Mouse (Mus musculus): ENCODE results near the gene Gng8. TPM values are rescaled to one million over a fixed set of nuclear protein-coding genes. Genes with fewer than 3 reads are reported as not detected.

Gng8 gene
- polyA plus RNA-seq, 1 experiment from 2014 or later, result 15.9 TPM

DNA sequence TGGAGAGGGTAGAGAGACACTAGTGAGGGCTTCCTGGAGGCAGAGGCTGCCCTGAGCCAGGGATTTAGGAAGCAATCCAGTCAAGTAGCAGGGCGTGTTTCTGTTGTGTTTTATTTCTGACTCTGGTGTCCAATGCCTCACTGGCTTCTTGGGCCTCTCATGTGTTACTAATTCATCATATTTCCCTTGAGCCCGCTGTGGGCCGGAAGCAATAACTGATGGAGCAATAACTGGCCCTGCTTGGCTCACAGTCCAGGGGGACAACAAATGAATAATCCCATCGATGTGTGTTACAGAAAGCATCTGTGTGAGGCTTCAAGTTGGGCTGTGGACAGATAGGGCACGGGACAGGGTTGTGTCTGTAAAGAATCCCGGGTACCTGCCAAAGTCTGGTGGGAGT, 20.8 kb downstream of the Gng8 start:
- Histone ChIP-seq H3K27me3 (ENCODE audit: control insufficient read depth, insufficient read depth, low read length) (no peaks in the 10 kb centered on the region), H3K9ac (ENCODE audit: low read length) (no peak overlapping the region), H3K36me3 (ENCODE audit: control insufficient read depth, insufficient read depth, low read length) (peaks cover 14% of the 10 kb centered on the region), H3K4me2 (ENCODE audit: low read depth, severe bottlenecking) (no peak overlapping the region), H3K4me1 (ENCODE audit: control insufficient read depth, insufficient read depth, low read length) (peaks cover 6% of the 10 kb centered on the region; the same call in 1 of the 2 replicates), H3K9me3 (ENCODE audit: control insufficient read depth, low read length) (no peaks in the 10 kb centered on the region), H3K4me3 (ENCODE audit: low read depth, low read length) (no peak overlapping the region), H3K27ac (replicated peaks; ENCODE audit: low read depth, low read length) (no peak overlapping the region)
- ATAC-seq (ENCODE audit: insufficient number of reproducible peaks, low FRiP score, low TSS enrichment, low read depth) (no peak), DNase-seq (ENCODE audit: low spot score) (no peak)
- WGBS, result 68% methylated on average over 6 of the region's 6 CpGs

DNA sequence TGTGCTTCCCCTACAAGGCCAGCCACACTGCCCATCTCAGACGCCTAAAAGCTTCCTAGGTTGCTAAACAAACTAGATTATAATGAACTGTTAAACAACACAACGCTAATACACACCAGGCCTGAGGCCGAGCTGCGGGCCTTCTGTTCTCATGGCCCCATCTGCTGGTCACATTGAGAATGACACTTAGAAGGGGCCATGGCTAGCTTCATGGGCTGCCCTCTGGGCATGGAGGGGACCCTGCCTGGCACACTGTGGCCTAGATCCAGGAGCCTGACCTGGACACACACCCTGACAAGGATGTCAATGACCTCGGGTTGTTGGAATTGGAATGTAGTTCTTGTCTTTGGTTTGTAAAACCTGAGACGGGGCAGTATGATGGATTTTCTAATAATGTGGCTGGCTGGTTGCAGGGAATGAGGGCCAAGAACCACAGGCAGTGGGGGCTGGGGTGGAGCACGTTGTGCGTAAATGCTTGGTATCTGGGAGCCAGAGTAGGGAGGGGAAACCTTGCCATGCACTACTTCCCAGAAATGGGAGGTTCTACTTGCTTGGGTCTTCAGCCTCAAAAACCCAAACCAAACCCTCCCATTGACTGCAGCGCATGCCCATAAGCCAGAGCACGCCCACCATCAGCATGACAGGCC, 22.3 kb downstream of the Gng8 start:
- Histone ChIP-seq H3K9ac (ENCODE audit: low read length) (no peak overlapping the region), H3K4me1 (ENCODE audit: control insufficient read depth, insufficient read depth, low read length) (peaks cover 6% of the 10 kb centered on the region; the same call in 1 of the 2 replicates), H3K4me2 (ENCODE audit: low read depth, severe bottlenecking) (no peak overlapping the region), H3K36me3 (ENCODE audit: control insufficient read depth, insufficient read depth, low read length) (peaks cover 22% of the 10 kb centered on the region), H3K9me3 (ENCODE audit: control insufficient read depth, low read length) (no peaks in the 10 kb centered on the region), H3K27ac (replicated peaks; ENCODE audit: low read depth, low read length) (no peak overlapping the region), H3K4me3 (ENCODE audit: low read depth, low read length) (no peak overlapping the region), H3K27me3 (ENCODE audit: control insufficient read depth, insufficient read depth, low read length) (no peaks in the 10 kb centered on the region)
- ATAC-seq (ENCODE audit: insufficient number of reproducible peaks, low FRiP score, low TSS enrichment, low read depth) (peak; percentile 50; the same call in 1 of the 2 replicates), DNase-seq (ENCODE audit: low spot score) (peak; percentile 84)
- 42% methylated on average over 10 of the region's 10 CpGs for WGBS

DNA sequence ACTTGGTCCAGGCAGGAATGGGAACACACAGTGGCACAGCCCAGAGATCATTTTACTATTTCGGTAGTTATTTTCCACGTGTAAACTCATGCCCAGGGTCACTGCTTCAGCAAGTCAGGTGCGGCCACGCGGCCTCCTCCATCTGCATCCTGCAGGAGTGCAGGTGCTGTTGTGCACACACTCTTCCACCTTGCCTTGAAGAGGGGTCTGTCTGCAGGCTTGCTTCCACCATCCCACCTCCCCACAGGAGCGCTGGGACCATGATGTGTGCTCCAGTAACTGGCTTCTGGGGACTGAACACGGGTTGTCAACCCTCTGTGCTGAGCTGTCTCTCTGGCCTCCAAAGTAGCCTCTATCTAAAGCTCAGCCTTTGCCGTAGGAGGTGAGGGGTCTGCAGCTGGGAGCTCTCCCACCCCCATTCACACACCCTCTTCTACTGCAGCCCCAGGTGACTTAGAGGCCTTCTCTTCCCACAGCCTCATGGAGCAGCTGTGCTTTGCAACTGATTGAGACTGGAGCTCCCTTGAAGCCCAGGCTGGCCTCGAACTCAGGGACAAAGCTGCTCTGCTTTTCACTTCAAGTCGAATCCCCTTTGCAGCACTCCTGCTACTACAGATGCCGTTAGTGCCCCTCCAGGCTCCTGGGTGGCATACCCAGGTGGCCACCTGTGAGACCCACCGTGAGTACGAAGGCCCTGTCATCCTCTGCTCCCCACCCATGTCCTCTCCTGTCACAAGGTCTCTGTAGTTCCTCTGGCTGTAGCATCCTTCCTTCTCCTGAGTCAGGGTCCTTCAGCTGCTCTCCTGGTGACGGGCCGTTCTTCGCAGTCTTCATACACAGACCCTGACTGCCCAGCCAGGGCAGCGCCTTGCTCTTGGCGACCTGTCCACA, 23.1 kb downstream of the Gng8 start:
- 84% methylated on average over 18 of the region's 18 CpGs for WGBS
- H3K4me3 ChIP-seq (ENCODE audit: low read depth, low read length), result no peak overlapping the region

DNA sequence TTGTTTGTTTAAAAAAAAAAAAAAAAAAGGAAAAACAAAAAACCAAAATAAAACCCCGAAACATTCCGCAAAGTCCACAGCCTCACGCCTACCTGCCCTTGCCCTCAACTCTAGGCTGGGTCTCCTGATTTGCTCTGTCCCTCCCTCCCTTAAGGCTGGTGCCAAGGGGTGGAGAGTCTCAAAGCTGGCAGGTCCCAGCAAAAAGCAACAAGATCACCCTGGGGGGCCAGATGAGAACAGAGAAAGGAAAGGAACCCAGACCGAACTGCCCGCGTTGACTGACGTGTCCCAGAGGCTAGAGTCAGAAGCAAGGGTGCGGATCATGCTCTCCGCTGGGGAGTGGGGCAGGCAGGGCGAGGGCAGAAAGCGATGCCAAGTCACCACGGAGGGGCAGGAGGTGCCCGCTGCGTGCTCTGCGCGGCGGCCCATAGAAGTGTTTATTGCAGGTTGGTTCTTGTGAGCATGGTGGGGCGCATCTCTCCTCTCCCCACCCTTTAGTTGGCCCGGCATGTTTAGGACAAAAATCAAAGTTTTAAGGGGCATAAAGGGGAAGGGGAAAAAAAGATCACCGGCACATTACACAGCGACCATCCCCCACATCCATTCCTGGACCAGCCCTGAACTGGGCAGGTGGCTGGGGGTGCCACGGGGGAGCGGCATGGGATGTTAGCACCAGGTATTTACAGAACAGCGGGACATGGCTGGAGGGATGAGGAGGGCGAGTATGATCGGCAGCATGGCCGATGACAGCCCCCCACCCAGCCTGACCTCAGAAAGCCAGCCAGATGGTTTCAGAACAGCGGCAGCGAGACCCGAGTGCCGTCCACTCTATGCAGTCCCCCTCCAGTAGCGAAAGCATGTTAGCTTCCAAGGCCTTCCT, 24.1 kb downstream of the Gng8 start:
- no peak for DNase-seq (ENCODE audit: low spot score)
- Histone ChIP-seq H3K9ac (ENCODE audit: low read length) (no peak overlapping the region), H3K4me2 (ENCODE audit: low read depth, severe bottlenecking) (no peak overlapping the region), H3K4me3 (ENCODE audit: low read depth, low read length) (no peak overlapping the region), H3K27me3 (ENCODE audit: control insufficient read depth, insufficient read depth, low read length) (no peaks in the 10 kb centered on the region), H3K4me1 (ENCODE audit: control insufficient read depth, insufficient read depth, low read length) (peaks cover 10% of the 10 kb centered on the region), H3K9me3 (ENCODE audit: control insufficient read depth, low read length) (no peaks in the 10 kb centered on the region), H3K36me3 (ENCODE audit: control insufficient read depth, insufficient read depth, low read length) (peaks cover 26% of the 10 kb centered on the region), H3K27ac (replicated peaks; ENCODE audit: low read depth, low read length) (no peak overlapping the region)
- WGBS, result 94% methylated on average over 32 of the region's 32 CpGs
- no peak for ATAC-seq (ENCODE audit: insufficient number of reproducible peaks, low FRiP score, low TSS enrichment, low read depth)

More for the DNA sequence above, 23.1 kb downstream of the Gng8 start:
- Histone ChIP-seq H3K9ac (ENCODE audit: low read length) (no peak overlapping the region), H3K27ac (replicated peaks; ENCODE audit: low read depth, low read length) (no peak overlapping the region), H3K36me3 (ENCODE audit: control insufficient read depth, insufficient read depth, low read length) (peaks cover 26% of the 10 kb centered on the region), H3K4me1 (ENCODE audit: control insufficient read depth, insufficient read depth, low read length) (peaks cover 6% of the 10 kb centered on the region), H3K9me3 (ENCODE audit: control insufficient read depth, low read length) (no peaks in the 10 kb centered on the region), H3K4me2 (ENCODE audit: low read depth, severe bottlenecking) (no peak overlapping the region), H3K27me3 (ENCODE audit: control insufficient read depth, insufficient read depth, low read length) (no peaks in the 10 kb centered on the region)
- no peak for ATAC-seq (ENCODE audit: insufficient number of reproducible peaks, low FRiP score, low TSS enrichment, low read depth)
- DNase-seq (ENCODE audit: low spot score), result no peak

DNA sequence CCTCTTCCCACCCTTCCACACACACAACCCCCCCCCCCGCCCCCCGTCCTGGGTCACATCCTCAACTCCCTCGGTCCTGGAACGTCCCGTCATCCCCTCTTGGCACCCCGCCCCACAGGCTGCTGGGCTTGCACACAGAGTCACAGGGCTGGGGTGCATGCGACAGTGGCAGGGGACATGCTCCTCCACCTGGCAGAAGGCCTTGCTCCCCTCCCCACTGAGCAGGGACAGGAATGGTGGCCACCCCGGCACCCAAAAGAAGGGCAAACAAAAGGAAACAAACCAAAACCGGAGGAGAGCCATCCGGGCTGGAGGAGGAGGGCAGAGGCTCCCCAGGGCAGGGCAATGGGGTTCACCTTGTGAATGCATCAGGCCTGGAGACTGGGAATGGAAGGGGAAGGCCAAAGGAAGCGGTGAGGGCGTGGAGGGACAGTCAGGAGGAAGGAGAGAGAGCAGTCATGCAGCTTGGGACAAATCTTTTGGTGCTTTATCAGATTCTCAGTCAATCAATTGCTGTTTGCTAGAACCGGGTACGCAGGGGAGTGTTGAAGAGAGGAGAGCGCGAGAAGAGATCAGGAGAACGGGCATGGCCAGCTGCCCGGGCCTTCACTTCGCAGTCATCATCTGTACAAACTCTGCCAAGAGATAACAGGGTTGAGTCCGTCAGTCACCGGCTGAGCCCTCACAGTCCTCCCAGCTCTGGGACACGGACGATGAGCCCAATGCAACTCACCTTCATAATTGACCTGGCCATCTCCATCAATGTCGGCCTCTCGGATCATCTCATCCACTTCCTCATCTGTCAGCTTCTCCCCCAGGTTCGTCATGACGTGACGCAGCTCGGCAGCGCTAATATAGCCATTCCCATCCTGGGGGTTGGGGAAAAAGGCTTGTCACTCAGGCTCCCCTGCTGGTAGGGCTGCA, 25.0 kb downstream of the Gng8 start:
- Histone ChIP-seq H3K27me3 (ENCODE audit: control insufficient read depth, insufficient read depth, low read length) (no peaks in the 10 kb centered on the region), H3K4me2 (ENCODE audit: low read depth, severe bottlenecking) (no peak overlapping the region), H3K4me1 (ENCODE audit: control insufficient read depth, insufficient read depth, low read length) (peaks cover 19% of the 10 kb centered on the region), H3K4me3 (ENCODE audit: low read depth, low read length) (no peak overlapping the region), H3K27ac (replicated peaks; ENCODE audit: low read depth, low read length) (no peak overlapping the region), H3K9me3 (ENCODE audit: control insufficient read depth, low read length) (no peaks in the 10 kb centered on the region), H3K36me3 (ENCODE audit: control insufficient read depth, insufficient read depth, low read length) (peaks cover 26% of the 10 kb centered on the region), H3K9ac (ENCODE audit: low read length) (peak overlapping the region; percentile 12; the same call in 1 of the 2 replicates)
- WGBS, result 86% methylated on average over 29 of the region's 30 CpGs
- no peak for ATAC-seq (ENCODE audit: insufficient number of reproducible peaks, low FRiP score, low TSS enrichment, low read depth)
- DNase-seq (ENCODE audit: low spot score), result no peak

DNA sequence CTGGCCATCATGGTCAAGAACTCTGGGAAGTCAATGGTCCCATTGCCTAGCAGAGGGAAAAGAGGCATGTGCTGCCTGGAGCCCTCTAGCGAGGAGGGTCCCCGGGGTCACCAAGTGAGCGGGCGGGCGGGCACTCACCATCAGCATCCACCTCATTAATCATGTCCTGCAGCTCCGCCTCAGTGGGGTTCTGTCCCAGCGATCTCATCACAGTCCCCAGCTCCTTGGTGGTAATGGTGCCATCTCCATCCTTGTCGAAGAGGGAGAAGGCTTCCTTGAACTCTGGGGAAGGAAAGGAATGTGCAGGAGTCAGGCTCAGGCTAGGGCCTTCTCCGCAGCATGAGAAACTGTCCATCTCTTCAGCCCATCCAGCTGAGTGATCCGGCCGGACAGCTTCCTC, 25.9 kb downstream of the Gng8 start:
- Histone ChIP-seq H3K4me3 (ENCODE audit: low read depth, low read length) (no peak overlapping the region), H3K27ac (replicated peaks; ENCODE audit: low read depth, low read length) (no peak overlapping the region), H3K4me1 (ENCODE audit: control insufficient read depth, insufficient read depth, low read length) (peaks cover 27% of the 10 kb centered on the region), H3K4me2 (ENCODE audit: low read depth, severe bottlenecking) (no peak overlapping the region), H3K27me3 (ENCODE audit: control insufficient read depth, insufficient read depth, low read length) (no peaks in the 10 kb centered on the region), H3K9ac (ENCODE audit: low read length) (no peak overlapping the region), H3K9me3 (ENCODE audit: control insufficient read depth, low read length) (no peaks in the 10 kb centered on the region), H3K36me3 (ENCODE audit: control insufficient read depth, insufficient read depth, low read length) (peaks cover 26% of the 10 kb centered on the region)
- 69% methylated on average over 11 of the region's 11 CpGs for WGBS
- DNase-seq (ENCODE audit: low spot score), result no peak
- ATAC-seq (ENCODE audit: insufficient number of reproducible peaks, low FRiP score, low TSS enrichment, low read depth), result no peak

DNA sequence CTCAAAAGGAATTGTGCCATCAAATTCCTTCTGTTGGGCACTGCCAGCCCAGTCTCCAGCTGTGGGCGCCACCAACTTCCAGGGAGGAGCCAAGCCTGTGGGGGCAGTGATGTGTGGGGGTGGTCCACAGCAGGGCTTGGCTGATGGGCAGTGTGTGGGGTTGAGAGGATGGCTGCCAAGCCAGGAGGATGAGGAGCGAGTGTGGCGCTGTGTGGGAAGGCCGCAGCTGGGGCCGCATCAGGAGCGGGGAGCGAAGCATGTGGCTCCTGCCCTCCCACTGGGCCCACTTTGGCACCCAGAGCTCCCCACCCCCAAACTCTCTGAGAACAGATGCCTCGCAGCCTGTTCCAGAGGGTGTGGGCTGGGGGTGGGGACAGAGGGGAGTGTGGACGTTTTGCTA, 26.4 kb downstream of the Gng8 start:
- Histone ChIP-seq H3K9ac (ENCODE audit: low read length) (no peak overlapping the region), H3K9me3 (ENCODE audit: control insufficient read depth, low read length) (no peaks in the 10 kb centered on the region), H3K27me3 (ENCODE audit: control insufficient read depth, insufficient read depth, low read length) (no peaks in the 10 kb centered on the region), H3K36me3 (ENCODE audit: control insufficient read depth, insufficient read depth, low read length) (peaks cover 26% of the 10 kb centered on the region), H3K4me2 (ENCODE audit: low read depth, severe bottlenecking) (no peak overlapping the region), H3K4me1 (ENCODE audit: control insufficient read depth, insufficient read depth, low read length) (peaks cover 31% of the 10 kb centered on the region), H3K27ac (replicated peaks; ENCODE audit: low read depth, low read length) (no peak overlapping the region), H3K4me3 (ENCODE audit: low read depth, low read length) (no peak overlapping the region)
- 88% methylated on average over 9 of the region's 9 CpGs for WGBS
- DNase-seq (ENCODE audit: low spot score), result no peak
- ATAC-seq (ENCODE audit: insufficient number of reproducible peaks, low FRiP score, low TSS enrichment, low read depth), result no peak
